Mouse (Mus musculus) cerebellum, adult 8-10 months (tissue): Measurements from ENCODE around the gene Arl2.
A peak's percentile ranks its signal among the peaks of the same experiment; 100 is the strongest.
"Not testable (repeated sequence)": the region's sequence is repeated elsewhere in the genome, so short reads cannot be mapped to it uniquely, and the experiment has no call there.

Source experiments
- DNase-seq: peaks from one replicate; pipeline ENCODE4 v3.0.0; 2022

Gene Arl2

GRCm38 (mm10) chr19:6141394-6141749 is at the start of gene Arl2:
TSS of gene Arl2 (minus strand) at chr19:6141548.
- DNase-seq, result peak; percentile 85

- no peak for DNase-seq
Measured at GRCm38 (mm10) chr19:6184131-6184530, 42.8 kb upstream of the Arl2 start, which contains the start of gene Majin. TSS of gene Majin (plus strand) at chr19:6184388.

GRCm38 (mm10) chr19:6182534-6182933 is 41.2 kb upstream of the Arl2 start:
- peak; percentile 54 for DNase-seq

- DNase-seq, result no peak
Measured at GRCm38 (mm10) chr19:6181629-6182028, 40.3 kb upstream of the Arl2 start.

GRCm38 (mm10) chr19:6178775-6179174 is 37.4 kb upstream of the Arl2 start:
- no peak for DNase-seq

- no peak for DNase-seq
Measured at GRCm38 (mm10) chr19:6174771-6175170, 33.4 kb upstream of the Arl2 start.

GRCm38 (mm10) chr19:6171215-6171614 is 29.9 kb upstream of the Arl2 start:
- DNase-seq, result no peak

GRCm38 (mm10) chr19:6166750-6167149 is 25.4 kb upstream of the Arl2 start:
- DNase-seq, result no peak

- no peak for DNase-seq
Measured at GRCm38 (mm10) chr19:6163872-6164547, 22.7 kb upstream of the Arl2 start.

GRCm38 (mm10) chr19:6157220-6157619 is 15.9 kb upstream of the Arl2 start:
- no peak for DNase-seq

GRCm38 (mm10) chr19:6156372-6156771 is 15.0 kb upstream of the Arl2 start:
- no peak for DNase-seq

GRCm38 (mm10) chr19:6155174-6155573 is 13.8 kb upstream of the Arl2 start:
- no peak for DNase-seq

GRCm38 (mm10) chr19:6144842-6145241 is 3.5 kb upstream of the Arl2 start:
- no peak for DNase-seq

GRCm38 (mm10) chr19:6140678-6141393 is 512 bp downstream of the Arl2 start, which contains the start of gene Batf2:
TSS of gene Batf2 (plus strand) at chr19:6140983.
- peak; percentile 92 for DNase-seq

GRCm38 (mm10) chr19:6140374-6140677 is 1.0 kb downstream of the Arl2 start:
- DNase-seq, result no peak

- peak; percentile 49 for DNase-seq
Measured at GRCm38 (mm10) chr19:6139701-6140100, 1.6 kb downstream of the Arl2 start.

GRCm38 (mm10) chr19:6136397-6136796 is 5.0 kb downstream of the Arl2 start:
- DNase-seq, result no peak

GRCm38 (mm10) chr19:6133197-6133596 is 8.2 kb downstream of the Arl2 start:
- DNase-seq, result not testable (repeated sequence)

GRCm38 (mm10) chr19:6132171-6132827 is 9.0 kb downstream of the Arl2 start:
- no peak for DNase-seq

GRCm38 (mm10) chr19:6130414-6131128 is 10.8 kb downstream of the Arl2 start:
- not testable (repeated sequence) for DNase-seq

GRCm38 (mm10) chr19:6127760-6128341 is 13.5 kb downstream of the Arl2 start, which contains the start of gene Snx15:
TSS of gene Snx15 (minus strand) at chr19:6128304.
- peak; percentile 96 for DNase-seq

- no peak for DNase-seq
Measured at GRCm38 (mm10) chr19:6126789-6127580, 14.4 kb downstream of the Arl2 start.
